Mouse (Mus musculus) Muller cell, postnatal 12 days (primary cell): ENCODE data around the gene Dnmt3a.

Source experiments
- DNase-seq: peaks from one replicate; pipeline ENCODE4 v3.0.0-alpha.2; 2015; ENCODE audit errors: inconsistent ontology term

Dnmt3a gene

GRCm38 (mm10) chr12:3787041-3787440, 18.8 kb upstream of the Dnmt3a start:
- no peak for DNase-seq

GRCm38 (mm10) chr12:3787541-3787940, 18.3 kb upstream of the Dnmt3a start:
- DNase-seq = no peak

- DNase-seq = peak; percentile 22
Observed at GRCm38 (mm10) chr12:3788421-3789051, 17.3 kb upstream of the Dnmt3a start.

GRCm38 (mm10) chr12:3789626-3790185, 16.1 kb upstream of the Dnmt3a start:
- no peak for DNase-seq

GRCm38 (mm10) chr12:3791257-3791656, 14.6 kb upstream of the Dnmt3a start:
- DNase-seq = no peak

- DNase-seq = peak; percentile 95
Observed at GRCm38 (mm10) chr12:3791732-3792131, 14.1 kb upstream of the Dnmt3a start.

- DNase-seq = no peak
Observed at GRCm38 (mm10) chr12:3792248-3792647, 13.6 kb upstream of the Dnmt3a start.

GRCm38 (mm10) chr12:3795569-3795968, 10.2 kb upstream of the Dnmt3a start:
- DNase-seq = no peak

- DNase-seq = no peak
Observed at GRCm38 (mm10) chr12:3799551-3799950, 6.3 kb upstream of the Dnmt3a start.

GRCm38 (mm10) chr12:3806271-3806684, 471 bp downstream of the Dnmt3a start:
- peak; percentile 82 for DNase-seq

- DNase-seq = peak; percentile 80
Observed at GRCm38 (mm10) chr12:3806703-3807547, 1.1 kb downstream of the Dnmt3a start.

GRCm38 (mm10) chr12:3807548-3808395, 2.0 kb downstream of the Dnmt3a start:
- peak; percentile 63 for DNase-seq

GRCm38 (mm10) chr12:3808396-3808981, 2.7 kb downstream of the Dnmt3a start:
- no peak for DNase-seq

GRCm38 (mm10) chr12:3809520-3810180, 3.8 kb downstream of the Dnmt3a start:
- no peak for DNase-seq

GRCm38 (mm10) chr12:3810455-3810854, 4.6 kb downstream of the Dnmt3a start:
- no peak for DNase-seq

GRCm38 (mm10) chr12:3811596-3811995, 5.8 kb downstream of the Dnmt3a start:
- DNase-seq = no peak

GRCm38 (mm10) chr12:3812251-3812650, 6.4 kb downstream of the Dnmt3a start:
- DNase-seq = no peak

- DNase-seq = no peak
Observed at GRCm38 (mm10) chr12:3813138-3813537, 7.3 kb downstream of the Dnmt3a start.

- no peak for DNase-seq
Observed at GRCm38 (mm10) chr12:3815386-3815785, 9.6 kb downstream of the Dnmt3a start.

- DNase-seq = no peak
Observed at GRCm38 (mm10) chr12:3817033-3817432, 11.2 kb downstream of the Dnmt3a start.

- DNase-seq = no peak
Observed at GRCm38 (mm10) chr12:3817566-3817965, 11.8 kb downstream of the Dnmt3a start.
